Mouse (Mus musculus) limb, embryonic 10.5 days (tissue): ENCODE data around the gene Nagpa. TPM values are rescaled to one million over a fixed set of nuclear protein-coding genes. Genes with fewer than 3 reads are reported as not detected.
A peak's percentile ranks its signal among the peaks of the same experiment; 100 is the strongest.

Experiments used
- DNase-seq: peaks from one replicate; pipeline ENCODE4 v3.0.0-alpha.2; 2017; ENCODE audit warnings: low spot score
- H3K27ac ChIP-seq: fragments of 300-500 bp; sonication (generic); 2 replicates; pipeline ENCODE4 v1.5.1; 2016; ENCODE audit warnings: mild to moderate bottlenecking
- H3K27me3 ChIP-seq: fragments of 300-500 bp; sonication (generic); 2 replicates; pipeline ENCODE4 v1.6.1; 2016; ENCODE audit warnings: low read depth, mild to moderate bottlenecking; ENCODE audit not compliant: poor library complexity, severe bottlenecking
- H3K36me3 ChIP-seq: fragments of 300-500 bp; sonication (generic); 2 replicates; pipeline ENCODE4 v1.6.1; 2016; ENCODE audit warnings: mild to moderate bottlenecking, moderate library complexity
- H3K4me1 ChIP-seq: fragments of 300-500 bp; sonication (generic); 2 replicates; pipeline ENCODE4 v1.6.1; 2016
- H3K4me3 ChIP-seq: fragments of 300-500 bp; sonication (generic); 2 replicates; pipeline ENCODE4 v1.5.1; 2016; ENCODE audit warnings: mild to moderate bottlenecking, moderate library complexity
- H3K9me3 ChIP-seq: fragments of 300-500 bp; sonication (generic); replicated peaks from 2 replicates; pipeline ENCODE4 v1.6.1; 2016; ENCODE audit warnings: mild to moderate bottlenecking
- WGBS: fragments of 180-500 bp; shearing (Covaris S2); methylation state at CpG from one replicate; pipeline ENCODE4 v1.1.7; 2016; 5-methylcytosine and 5-hydroxymethylcytosine counted together
- microRNA-seq: library from miRNA; unstranded; fragments of <30 nt; microRNA quantifications from one replicate; pipeline ENCODE4, GENCODE M21; 2017
- polyA plus RNA-seq: library from polyadenylated mRNA; unstranded; fragments of >200 nt; fragmentation: Nextera tagmentation; extraction: Ambion mirVana; gene quantifications from 2 replicates; pipeline ENCODE4 v1.2.1, GENCODE M21; 2016

The Nagpa gene
- polyA plus RNA-seq, 1 experiment from 2014 or later = 16.9 TPM

DNA sequence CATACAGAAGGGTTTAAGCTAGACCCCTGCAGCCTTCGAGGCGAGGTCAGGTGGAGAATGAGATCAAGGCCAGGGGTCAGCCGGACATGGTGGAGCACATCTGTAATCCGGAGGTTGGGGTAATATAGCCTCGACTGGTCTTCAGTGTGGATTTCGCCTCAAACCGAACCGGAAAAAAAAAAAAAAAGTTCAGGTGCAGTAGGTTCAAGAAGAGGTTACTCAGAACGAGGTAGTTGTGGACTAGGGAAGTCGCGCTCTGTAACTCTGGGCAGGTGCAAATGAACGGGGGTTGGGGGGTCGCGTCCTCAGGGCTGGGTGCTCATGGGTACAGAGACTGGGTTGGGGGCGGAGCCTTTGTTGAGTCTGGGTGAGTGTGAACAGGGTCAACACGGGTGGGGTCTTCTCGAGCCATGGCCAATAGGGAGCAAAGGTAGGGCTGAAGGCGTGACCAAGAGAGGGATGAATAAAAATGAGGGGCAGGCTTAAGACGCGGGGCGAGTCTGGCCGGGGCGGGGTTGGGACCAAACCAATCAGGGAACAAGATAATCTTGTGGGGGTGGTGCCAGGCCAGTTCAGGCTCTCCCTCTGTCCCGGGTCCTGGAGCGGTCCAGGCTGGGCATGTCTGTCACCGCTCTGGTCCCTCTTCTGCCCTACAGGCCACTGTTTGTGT, 57.3 kb downstream of the Nagpa start:
- Histone ChIP-seq H3K27me3 (peaks cover 15% of the 10 kb centered on the region), H3K27ac (no peak overlapping the region), H3K4me3 (peak overlapping the region; percentile 50), H3K36me3 (no peaks in the 10 kb centered on the region), H3K4me1 (peaks cover 16% of the 10 kb centered on the region), H3K9me3 (no peaks in the 10 kb centered on the region)
- DNase-seq = peak; percentile 85
- WGBS = 2% methylated on average over 26 of the region's 26 CpGs

GRCm38 (mm10) chr16:5145570-5145969, 58.2 kb downstream of the Nagpa start:
- peak overlapping the region; percentile 50; the same call in 1 of the 2 replicates for H3K4me3 ChIP-seq
- H3K36me3 ChIP-seq = no peaks in the 10 kb centered on the region
- H3K27ac ChIP-seq = no peak overlapping the region
- H3K4me1 ChIP-seq = peaks cover 16% of the 10 kb centered on the region
- H3K9me3 ChIP-seq = no peaks in the 10 kb centered on the region
- under 1% methylated on average over 7 of the region's 7 CpGs for WGBS
- peak; percentile 74 for DNase-seq
- H3K27me3 ChIP-seq = peaks cover 15% of the 10 kb centered on the region

Small RNA genes lying within 50 kb of the gene (microRNA-seq; reads per million reads assigned to microRNA genes)
- gene Gm23689 (not detected), gene Gm26095 (not detected), gene Mir6364 (not detected)

Other genes starting within 250 kb of the Nagpa start
- gene Anks3, start 239.8 kb downstream of the Nagpa start, polyA plus RNA-seq = 43.6 and 55.6 TPM in 2 replicates
- not detected in 2 replicates for gene Sept12, start 206.2 kb downstream of the Nagpa start, polyA plus RNA-seq
- 1.6 and 2.2 TPM in 2 replicates for gene Smim22, start 196.7 kb downstream of the Nagpa start, polyA plus RNA-seq
- 56.9 and 70.7 TPM in 2 replicates for gene Rogdi, start 190.5 kb downstream of the Nagpa start, polyA plus RNA-seq
- 191 and 204 TPM in 2 replicates for gene Glyr1, start 154.1 kb downstream of the Nagpa start, polyA plus RNA-seq
- 19.1 and 22.7 TPM in 2 replicates for gene Ubn1, start 154.0 kb downstream of the Nagpa start, polyA plus RNA-seq
- gene Ppl, start 71.6 kb downstream of the Nagpa start, polyA plus RNA-seq = 2.3 and 3.0 TPM in 2 replicates
- 0.04 TPM in 1 of 2 replicates, not detected in the other for gene Sec14l5, start 56.9 kb downstream of the Nagpa start, polyA plus RNA-seq
- 0.60 and 1.4 TPM in 2 replicates for gene AU021092, start 18.3 kb upstream of the Nagpa start, polyA plus RNA-seq
- 25.9 and 29.9 TPM in 2 replicates for gene Alg1, start 29.6 kb upstream of the Nagpa start, polyA plus RNA-seq
- 18.2 and 19.4 TPM in 2 replicates for gene Eef2kmt, start 52.0 kb upstream of the Nagpa start, polyA plus RNA-seq